Mouse (Mus musculus): Measurements from ENCODE around the gene Hnrnpul2.

- TF ChIP-seq CTCF (IDR thresholded peaks at IDR 0.05; ENCODE audit: low read depth) (no peak), EP300 (IDR thresholded peaks at IDR 0.05; ENCODE audit: low read depth) (no peak)
Observed at GRCm38 (mm10) chr19:8832971-8833370, 13.2 kb downstream of the Hnrnpul2 start.
